Mouse (Mus musculus) MEL (cell line): ENCODE results near the gene Cttn. TPM values are rescaled to one million over a fixed set of nuclear protein-coding genes. Genes with fewer than 3 reads are reported as not detected.

Source experiments
- DNase-seq: peaks from one replicate; pipeline ENCODE4 v3.0.0; 2011; ENCODE audit warnings: low read depth, low spot score
- H3K27ac ChIP-seq: 2 replicates; pipeline ENCODE4 v1.5.1; 2012; ENCODE audit warnings: low read depth, mild to moderate bottlenecking, control low read depth, low read length, moderate library complexity; ENCODE audit not compliant: control insufficient read depth
- H3K27me3 ChIP-seq, 2 experiments: fragments of 150-350 bp in 1 of 2; sonication (generic) in 1 of 2; 2 replicates each; pipeline ENCODE4 v1.6.1; 2012; ENCODE audit warnings: low read length in 2 of 2, mild to moderate bottlenecking in 2 of 2, improper control_type of control experiment in 1 of 2, moderate library complexity in 1 of 2; ENCODE audit not compliant: insufficient read depth in 2 of 2, control insufficient read depth in 1 of 2
- H3K36me3 ChIP-seq, 2 experiments: 2 replicates each; pipeline ENCODE4 v1.6.1; 2012 to 2014; ENCODE audit warnings: low read length in 2 of 2, improper control_type of control experiment in 1 of 2, inconsistent platforms in 1 of 2, mild to moderate bottlenecking in 1 of 2; ENCODE audit not compliant: insufficient read depth in 2 of 2, control insufficient read depth in 1 of 2
- H3K4me1 ChIP-seq, 2 experiments: fragments of 150-350 bp in 1 of 2; sonication (generic) in 1 of 2; 2 replicates each; pipeline ENCODE4 v1.6.1; 2012; ENCODE audit warnings: low read length in 2 of 2, improper control_type of control experiment in 1 of 2, mild to moderate bottlenecking in 1 of 2; ENCODE audit not compliant: insufficient read depth in 2 of 2, control insufficient read depth in 1 of 2
- H3K4me3 ChIP-seq, 2 experiments: fragments of 150-350 bp in 1 of 2; sonication (generic) in 1 of 2; 2 replicates each; pipeline ENCODE4 v1.5.1; 2012; ENCODE audit warnings: low read depth in 2 of 2, low read length in 2 of 2, mild to moderate bottlenecking in 2 of 2, moderate library complexity in 2 of 2, control low read depth in 1 of 2, improper control_type of control experiment in 1 of 2; ENCODE audit not compliant: control insufficient read depth in 1 of 2, insufficient read depth in 1 of 2
- H3K79me2 ChIP-seq: 2 replicates; pipeline ENCODE4 v1.6.1; 2012; ENCODE audit warnings: mild to moderate bottlenecking, low read length, moderate library complexity; ENCODE audit not compliant: control insufficient read depth, poor library complexity, insufficient read depth
- H3K9ac ChIP-seq: 2 replicates; pipeline ENCODE4 v1.6.1; 2012; ENCODE audit warnings: low read depth, mild to moderate bottlenecking, control low read depth, low read length, moderate library complexity; ENCODE audit not compliant: control insufficient read depth, poor library complexity, severe bottlenecking
- H3K9me3 ChIP-seq: fragments of 150-350 bp; sonication (generic); replicated peaks from 2 replicates; pipeline ENCODE4 v1.6.1; 2012; ENCODE audit warnings: mild to moderate bottlenecking, low read length, improper control_type of control experiment, moderate library complexity; ENCODE audit not compliant: insufficient read depth
- BHLHE40 ChIP-seq: IDR thresholded peaks from 2 replicates; pipeline ENCODE4 v1.6.1; 2012; ENCODE audit warnings: low read depth, mild to moderate bottlenecking, inconsistent platforms, low read length, improper control_type of control experiment, borderline replicate concordance
- CHD1 ChIP-seq: IDR thresholded peaks from 2 replicates; pipeline ENCODE4 v1.6.1; 2012; ENCODE audit warnings: low read depth, mild to moderate bottlenecking, inconsistent platforms, low read length, improper control_type of control experiment
- CTCF ChIP-seq, 3 experiments: IDR thresholded peaks in 2 of 3; conservative IDR thresholded peaks in 1 of 3; 2 replicates each; pipeline ENCODE4 v1.5.1; 2011 to 2012; ENCODE audit warnings: low read length in 3 of 3, low read depth in 2 of 3, mild to moderate bottlenecking in 2 of 3, improper control_type of control experiment in 1 of 3, inconsistent platforms in 1 of 3, mixed read lengths in 1 of 3, moderate library complexity in 1 of 3; ENCODE audit not compliant: control insufficient read depth in 1 of 3, insufficient read depth in 1 of 3, poor library complexity in 1 of 3, severe bottlenecking in 1 of 3
- E2F4 ChIP-seq: IDR thresholded peaks from 2 replicates; pipeline ENCODE4 v1.6.1; 2011; ENCODE audit warnings: low read depth, low read length, improper control_type of control experiment, borderline replicate concordance
- HCFC1 ChIP-seq: IDR thresholded peaks from 2 replicates; pipeline ENCODE4 v1.6.1; 2012; ENCODE audit warnings: low read depth, mild to moderate bottlenecking, inconsistent platforms, low read length, improper control_type of control experiment, moderate library complexity
- KAT2A ChIP-seq: conservative IDR thresholded peaks from 2 replicates; pipeline ENCODE4 v1.6.1; 2012; ENCODE audit warnings: low read depth, low read length, improper control_type of control experiment, inconsistent platforms
- MAFK ChIP-seq: IDR thresholded peaks from 2 replicates; pipeline ENCODE4 v1.6.1; 2011; ENCODE audit warnings: low read depth, mild to moderate bottlenecking, low read length, improper control_type of control experiment, borderline replicate concordance
- MAX ChIP-seq: IDR thresholded peaks from 2 replicates; pipeline ENCODE4 v1.6.1; 2011; ENCODE audit warnings: low read length, improper control_type of control experiment
- MAZ ChIP-seq: IDR thresholded peaks from 2 replicates; pipeline ENCODE4 v1.6.1; 2012; ENCODE audit warnings: low read depth, mild to moderate bottlenecking, inconsistent platforms, low read length, improper control_type of control experiment
- MEF2A ChIP-seq: IDR thresholded peaks from 2 replicates; pipeline ENCODE4 v1.6.1; 2014; ENCODE audit warnings: low read depth, mild to moderate bottlenecking, inconsistent platforms, low read length, improper control_type of control experiment; ENCODE audit not compliant: poor library complexity, insufficient replicate concordance, severe bottlenecking; ENCODE audit errors: extremely low read depth
- NRF1 ChIP-seq: IDR thresholded peaks from 2 replicates; pipeline ENCODE4 v1.6.1; 2014; ENCODE audit warnings: low read depth, mild to moderate bottlenecking, inconsistent platforms, low read length, improper control_type of control experiment, moderate library complexity; ENCODE audit not compliant: poor library complexity, insufficient read depth, severe bottlenecking
- POLR2AphosphoS2 ChIP-seq: IDR thresholded peaks from 2 replicates; pipeline ENCODE4 v1.6.1; 2011; ENCODE audit warnings: low read length, improper control_type of control experiment
- SIN3A ChIP-seq: IDR thresholded peaks from 2 replicates; pipeline ENCODE4 v1.6.1; 2012; ENCODE audit warnings: low read length, improper control_type of control experiment, inconsistent platforms
- ZNF384 ChIP-seq: IDR thresholded peaks from 2 replicates; pipeline ENCODE4 v1.6.1; 2012; ENCODE audit warnings: low read depth, mild to moderate bottlenecking, inconsistent platforms, low read length, improper control_type of control experiment
- polyA plus RNA-seq, 2 experiments: library from polyadenylated mRNA; stranded (reverse) in 1 of 2; unstranded in 1 of 2; fragments of >175 nt in 1 of 2; fragments of >200 nt in 1 of 2; gene quantifications; 2 replicates each; pipeline versions ENCODE4 v1.2.1 to v1.2.4; 2012; ENCODE audit warnings: low replicate concordance in 2 of 2, low read depth in 1 of 2; ENCODE audit not compliant: insufficient read length in 2 of 2, insufficient read depth in 1 of 2, missing spikeins in 1 of 2
- total RNA-seq: library from RNA; depleted of rRNA; stranded (reverse); fragments of 300-350 nt; gene quantifications from 2 replicates; pipeline ENCODE4 v1.2.3, GENCODE M21; 2012

Gene Cttn
- total and polyA plus RNA-seq, 3 experiments = 38.4 to 95.0 TPM; not detected in 1

DNA sequence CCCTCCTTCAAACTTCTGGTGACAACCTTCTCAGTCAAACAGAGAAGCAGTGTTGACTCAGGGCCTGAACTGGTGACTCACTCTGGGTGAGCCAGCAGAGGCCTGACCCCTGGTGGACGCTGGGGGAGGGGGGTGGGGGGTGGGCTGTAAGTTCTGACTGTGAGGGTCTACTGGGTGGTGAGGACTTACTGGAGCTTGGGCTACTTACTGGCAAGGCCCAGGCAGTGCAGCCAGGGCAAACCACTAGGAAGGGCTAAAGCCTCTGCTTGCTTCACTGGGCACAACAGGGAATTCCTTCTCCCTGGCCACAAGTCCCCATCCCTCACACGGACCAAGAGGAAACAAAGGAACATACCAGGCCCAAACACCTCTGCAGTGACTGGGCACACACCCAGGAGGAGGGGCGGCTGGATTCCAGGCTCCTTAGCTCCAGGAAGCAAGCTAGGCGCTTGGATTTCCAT lies 1.6 kb downstream of the Cttn start:
- Histone ChIP-seq H3K4me3 (peak overlapping the region in 1 of 2 experiments; percentile 86; a peak in 2 of 4 replicates), H3K9me3 (no peaks in the 10 kb centered on the region), H3K27me3 (no peaks in the 10 kb centered on the region), H3K27ac (no peak overlapping the region), H3K4me1 (no peaks in the 10 kb centered on the region; a peak in 2 of 4 replicates), H3K36me3 (peaks cover 0 to 4% of the 10 kb centered on the region in 2 experiments; a peak in 1 of 4 replicates)
- TF ChIP-seq CTCF (IDR thresholded peaks at IDR 0.05 in 2 of 3, conservative IDR thresholded peaks at IDR 0.05 in 1 of 3; ENCODE audit: control insufficient read depth in 1 of 3, insufficient read depth in 1 of 3, low read depth in 2 of 3, low read length in 3 of 3, poor library complexity in 1 of 3, severe bottlenecking in 1 of 3) (peak in 1 of 3 experiments; percentile 30; a peak in 2 of 6 replicates), E2F4 (no peak)
- TF ChIP-seq, all 39 proteins: peak for 1
- H3K9ac ChIP-seq = peak overlapping the region; percentile 68
- H3K79me2 ChIP-seq = peaks cover 22% of the 10 kb centered on the region
- DNase-seq = peak; percentile 28

DNA sequence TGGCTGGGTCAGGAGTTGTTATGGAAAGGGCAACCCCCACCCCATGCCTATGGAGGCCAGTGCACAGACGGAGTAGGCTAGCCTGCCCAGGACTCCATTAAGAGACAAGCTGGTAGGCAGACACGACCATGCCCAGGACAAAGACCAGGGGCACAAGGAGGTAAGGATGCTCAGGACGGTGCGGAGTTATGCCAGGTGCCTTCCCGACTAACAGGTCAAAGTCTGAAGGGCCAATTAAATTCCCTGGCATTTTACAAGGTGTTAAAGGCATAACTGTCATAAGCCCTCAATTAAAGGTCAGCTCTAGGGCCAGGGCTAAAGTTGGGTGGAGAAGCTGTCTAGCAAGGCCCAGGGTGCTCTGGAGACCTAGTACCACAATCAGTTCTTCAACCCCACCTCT lies 2.1 kb downstream of the Cttn start:
- peaks cover 22% of the 10 kb centered on the region for H3K79me2 ChIP-seq
- TF ChIP-seq HCFC1 = no peak
- TF ChIP-seq POLR2AphosphoS2 = no peak
- TF ChIP-seq MAX = no peak
- TF ChIP-seq CTCF (IDR thresholded peaks at IDR 0.05 in 2 of 3, conservative IDR thresholded peaks at IDR 0.05 in 1 of 3; ENCODE audit: control insufficient read depth in 1 of 3, insufficient read depth in 1 of 3, low read depth in 2 of 3, low read length in 3 of 3, poor library complexity in 1 of 3, severe bottlenecking in 1 of 3) = no peak
- no peak for TF ChIP-seq MAZ
- no peak for TF ChIP-seq BHLHE40
- no peak for TF ChIP-seq KAT2A
- no peak for TF ChIP-seq MEF2A
- no peak for TF ChIP-seq CHD1
- TF ChIP-seq SIN3A = no peak
- no peaks in the 10 kb centered on the region for H3K27me3 ChIP-seq
- peaks cover 0 to 4% of the 10 kb centered on the region in 2 experiments; a peak in 1 of 4 replicates for H3K36me3 ChIP-seq
- no peaks in the 10 kb centered on the region for H3K9me3 ChIP-seq
- no peak overlapping the region for H3K9ac ChIP-seq
- H3K4me3 ChIP-seq = no peak overlapping the region
- DNase-seq = no peak
- H3K27ac ChIP-seq = no peak overlapping the region
- H3K4me1 ChIP-seq = no peaks in the 10 kb centered on the region; a peak in 2 of 4 replicates

DNA sequence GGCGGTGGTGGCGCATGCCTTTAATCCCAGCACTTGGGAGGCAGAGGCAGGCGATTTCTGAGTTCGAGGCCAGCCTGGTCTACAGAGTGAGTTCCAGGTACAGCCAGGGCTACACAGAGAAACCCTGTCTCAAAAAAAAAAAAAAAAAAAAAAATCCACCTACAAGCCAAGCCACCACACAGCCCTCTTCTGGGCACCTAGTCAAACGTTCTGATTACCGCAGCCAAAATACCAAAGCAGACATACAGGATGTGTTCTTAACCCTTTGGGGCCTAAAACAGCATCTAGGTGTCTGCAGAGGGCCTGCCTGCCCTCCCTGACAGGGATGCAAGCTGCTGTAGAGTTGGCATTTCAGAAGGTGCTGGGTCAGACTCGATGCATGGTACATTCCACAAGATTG lies 8.2 kb downstream of the Cttn start:
- H3K4me1 ChIP-seq = no peaks in the 10 kb centered on the region
- H3K79me2 ChIP-seq = peaks cover 3% of the 10 kb centered on the region; the same call in 1 of the 2 replicates
- no peak overlapping the region for H3K4me3 ChIP-seq
- H3K27me3 ChIP-seq = no peaks in the 10 kb centered on the region
- no peak for DNase-seq
- H3K9ac ChIP-seq = no peak overlapping the region
- H3K36me3 ChIP-seq = peaks cover 0 to 1% of the 10 kb centered on the region in 2 experiments; a peak in 1 of 4 replicates
- no peaks in the 10 kb centered on the region for H3K9me3 ChIP-seq
- H3K27ac ChIP-seq = no peak overlapping the region
- TF ChIP-seq ZNF384 = peak; percentile 61; the same call in 1 of the 2 replicates
- no peak for TF ChIP-seq MAFK
- no peak for TF ChIP-seq NRF1
